Mouse (Mus musculus) liver, embryonic 11.5 days (tissue): ENCODE measurements around the gene Nek2. TPM values are rescaled to one million over a fixed set of nuclear protein-coding genes. Genes with fewer than 3 reads are reported as not detected.

Source experiments
- ATAC-seq: fragments of 200-750 bp; cut with Nextera tagmentation; replicated peaks from 2 replicates; pipeline ENCODE4 v1.8.0; 2017; ENCODE audit warnings: moderate number of reproducible peaks, mild to moderate bottlenecking, moderate TSS enrichment, moderate library complexity; ENCODE audit not compliant: low FRiP score
- DNase-seq: peaks from one replicate; pipeline ENCODE4 v3.0.0-alpha.2; 2017; ENCODE audit warnings: low spot score
- H3K27ac ChIP-seq: fragments of 300-500 bp; sonication (generic); 2 replicates; pipeline ENCODE4 v1.5.1; 2014; ENCODE audit warnings: mild to moderate bottlenecking, low read depth, low read length, control low read depth
- H3K27me3 ChIP-seq: fragments of 300-500 bp; sonication (generic); replicated peaks from 2 replicates; pipeline ENCODE4 v1.6.1; 2014; ENCODE audit warnings: low read length, mixed read lengths; ENCODE audit not compliant: control insufficient read depth, insufficient read depth
- H3K36me3 ChIP-seq: fragments of 300-500 bp; sonication (generic); 2 replicates; pipeline ENCODE4 v1.6.1; 2014; ENCODE audit warnings: mild to moderate bottlenecking, low read length, moderate library complexity, mixed read lengths; ENCODE audit not compliant: control insufficient read depth, insufficient read depth
- H3K4me1 ChIP-seq: fragments of 300-500 bp; sonication (generic); replicated peaks from 2 replicates; pipeline ENCODE4 v1.6.1; 2014; ENCODE audit warnings: low read length, mixed read lengths; ENCODE audit not compliant: control insufficient read depth, insufficient read depth
- H3K4me2 ChIP-seq: fragments of 300-500 bp; sonication (generic); 2 replicates; pipeline ENCODE4 v1.6.1; 2014; ENCODE audit warnings: mild to moderate bottlenecking, control low read depth, moderate library complexity
- H3K4me3 ChIP-seq: fragments of 300-500 bp; sonication (generic); 2 replicates; pipeline ENCODE4 v1.5.1; 2014; ENCODE audit warnings: low read depth, low read length, control low read depth
- H3K9ac ChIP-seq: fragments of 300-500 bp; sonication (generic); 2 replicates; pipeline ENCODE4 v1.6.1; 2014; ENCODE audit warnings: low read depth, low read length, control low read depth
- H3K9me3 ChIP-seq: fragments of 300-500 bp; sonication (generic); 2 replicates; pipeline ENCODE4 v1.6.1; 2016; ENCODE audit warnings: low read length, inconsistent platforms, mixed read lengths; ENCODE audit not compliant: control insufficient read depth
- WGBS: fragments of 180-500 bp; shearing (Covaris S2); extraction: QIAGEN DNeasy Blood & Tissue Kit; methylation state at CpG from one replicate; pipeline ENCODE4 v1.1.7; 2014; 5-methylcytosine and 5-hydroxymethylcytosine counted together
- polyA plus RNA-seq: library from polyadenylated mRNA; unstranded; fragments of >200 nt; fragmentation: Nextera tagmentation; extraction: Ambion mirVana; gene quantifications from 2 replicates; pipeline ENCODE4 v1.2.1, GENCODE M21; 2014

Nek2 gene
- polyA plus RNA-seq, 1 experiment from 2014 or later, result 54.2 TPM

GRCm38 (mm10) chr1:191840774-191841565 lies 19.7 kb downstream of the Nek2 start:
- no peak for DNase-seq
- H3K4me3 ChIP-seq, result no peak overlapping the region
- no peak overlapping the region for H3K9ac ChIP-seq
- H3K4me1 ChIP-seq, result peaks cover 20% of the 10 kb centered on the region
- no peaks in the 10 kb centered on the region for H3K9me3 ChIP-seq
- no peaks in the 10 kb centered on the region for H3K36me3 ChIP-seq
- no peaks in the 10 kb centered on the region for H3K27me3 ChIP-seq
- H3K27ac ChIP-seq, result no peak overlapping the region
- ATAC-seq, result no peak
- 85% methylated on average over 11 of the region's 11 CpGs for WGBS
- H3K4me2 ChIP-seq, result no peak overlapping the region

- Histone ChIP-seq H3K4me3 (no peak overlapping the region), H3K4me1 (peaks cover 20% of the 10 kb centered on the region), H3K4me2 (no peak overlapping the region), H3K36me3 (no peaks in the 10 kb centered on the region), H3K27ac (no peak overlapping the region), H3K9me3 (no peaks in the 10 kb centered on the region), H3K27me3 (no peaks in the 10 kb centered on the region), H3K9ac (no peak overlapping the region)
- no peak for ATAC-seq
- DNase-seq, result no peak
- WGBS, result 87% methylated on average over 12 of the region's 12 CpGs
Measured at GRCm38 (mm10) chr1:191842247-191842646, 21.0 kb downstream of the Nek2 start.

GRCm38 (mm10) chr1:191846667-191847066 lies 25.4 kb downstream of the Nek2 start:
- no peak overlapping the region for H3K4me3 ChIP-seq
- no peak overlapping the region for H3K9ac ChIP-seq
- H3K27me3 ChIP-seq, result no peaks in the 10 kb centered on the region
- H3K36me3 ChIP-seq, result no peaks in the 10 kb centered on the region
- no peak for DNase-seq
- no peak overlapping the region for H3K27ac ChIP-seq
- H3K9me3 ChIP-seq, result no peaks in the 10 kb centered on the region
- 67% methylated on average over 5 of the region's 5 CpGs for WGBS
- no peaks in the 10 kb centered on the region for H3K4me1 ChIP-seq
- ATAC-seq, result no peak
- no peak overlapping the region for H3K4me2 ChIP-seq

GRCm38 (mm10) chr1:191849501-191849900 lies 28.3 kb downstream of the Nek2 start:
- no peak for DNase-seq
- H3K4me1 ChIP-seq, result peaks cover 7% of the 10 kb centered on the region
- 46% methylated on average over 4 of the region's 4 CpGs for WGBS
- H3K4me3 ChIP-seq, result no peak overlapping the region
- no peak for ATAC-seq
- H3K27me3 ChIP-seq, result no peaks in the 10 kb centered on the region
- H3K27ac ChIP-seq, result no peak overlapping the region
- no peaks in the 10 kb centered on the region for H3K9me3 ChIP-seq
- no peak overlapping the region for H3K4me2 ChIP-seq
- H3K36me3 ChIP-seq, result no peaks in the 10 kb centered on the region
- H3K9ac ChIP-seq, result no peak overlapping the region

GRCm38 (mm10) chr1:191853442-191853841 lies 32.2 kb downstream of the Nek2 start:
- 72% methylated on average over 9 of the region's 9 CpGs for WGBS
- H3K4me1 ChIP-seq, result peaks cover 23% of the 10 kb centered on the region
- no peak overlapping the region for H3K27ac ChIP-seq
- no peak overlapping the region for H3K4me2 ChIP-seq
- peak; percentile 26; the same call in 1 of the 2 replicates for ATAC-seq
- no peak for DNase-seq
- no peaks in the 10 kb centered on the region for H3K9me3 ChIP-seq
- H3K36me3 ChIP-seq, result no peaks in the 10 kb centered on the region
- H3K9ac ChIP-seq, result no peak overlapping the region
- H3K4me3 ChIP-seq, result no peak overlapping the region
- no peaks in the 10 kb centered on the region for H3K27me3 ChIP-seq

- Histone ChIP-seq H3K9ac (peak overlapping the region; percentile 55), H3K27ac (peak overlapping the region; percentile 92), H3K4me2 (peak overlapping the region; percentile 61), H3K9me3 (0 out of 2 replicates have a peak, but pooled peaks cover 2% of the 10 kb centered on the region), H3K4me1 (peaks cover 23% of the 10 kb centered on the region), H3K36me3 (no peaks in the 10 kb centered on the region), H3K4me3 (no peak overlapping the region), H3K27me3 (no peaks in the 10 kb centered on the region)
- 64% methylated on average over 5 of the region's 5 CpGs for WGBS
- ATAC-seq, result no peak
- no peak for DNase-seq
Measured at GRCm38 (mm10) chr1:191854716-191855115, 33.5 kb downstream of the Nek2 start.

GRCm38 (mm10) chr1:191855136-191855878 lies 34.1 kb downstream of the Nek2 start:
- H3K27me3 ChIP-seq, result no peaks in the 10 kb centered on the region
- H3K27ac ChIP-seq, result peak overlapping the region; percentile 92
- H3K9me3 ChIP-seq, result 0 out of 2 replicates have a peak, but pooled peaks cover 2% of the 10 kb centered on the region
- ATAC-seq (peak; percentile 99), DNase-seq (peak; percentile 80)
- no peak overlapping the region; the same call in 1 of the 2 replicates for H3K4me3 ChIP-seq
- H3K4me1 ChIP-seq, result peaks cover 23% of the 10 kb centered on the region
- no peaks in the 10 kb centered on the region for H3K36me3 ChIP-seq
- H3K9ac ChIP-seq, result peak overlapping the region; percentile 55
- peak overlapping the region; percentile 61 for H3K4me2 ChIP-seq
- 29% methylated on average over 10 of the region's 10 CpGs for WGBS

GRCm38 (mm10) chr1:191856886-191857651 lies 35.8 kb downstream of the Nek2 start:
- no peak for ATAC-seq
- no peak overlapping the region for H3K4me3 ChIP-seq
- 0 out of 2 replicates have a peak, but pooled peaks cover 2% of the 10 kb centered on the region for H3K9me3 ChIP-seq
- H3K9ac ChIP-seq, result no peak overlapping the region
- no peaks in the 10 kb centered on the region for H3K36me3 ChIP-seq
- DNase-seq, result no peak
- no peak overlapping the region for H3K4me2 ChIP-seq
- no peaks in the 10 kb centered on the region for H3K27me3 ChIP-seq
- H3K27ac ChIP-seq, result no peak overlapping the region
- H3K4me1 ChIP-seq, result peaks cover 23% of the 10 kb centered on the region
- WGBS, result 86% methylated on average over 5 of the region's 5 CpGs
